Mouse (Mus musculus) small intestine, adult 2 months (tissue): Measurements from ENCODE around the gene Sesn2. TPM values are rescaled to one million over a fixed set of nuclear protein-coding genes. Genes with fewer than 3 reads are reported as not detected.
A peak's percentile ranks its signal among the peaks of the same experiment; 100 is the strongest.

ENCODE experiments used
- H3K27ac ChIP-seq: fragments of 200-500 bp; 2 replicates; pipeline ENCODE4 v1.5.1; 2012; ENCODE audit warnings: low read depth, low read length, control low read depth, inconsistent platforms; ENCODE audit not compliant: insufficient read depth
- H3K27me3 ChIP-seq: fragments of 200-500 bp; 2 replicates; pipeline ENCODE4 v1.6.1; 2012; ENCODE audit warnings: mild to moderate bottlenecking, moderate library complexity, low read length, inconsistent platforms; ENCODE audit not compliant: control insufficient read depth, insufficient read depth
- H3K36me3 ChIP-seq: fragments of 200-500 bp; 2 replicates; pipeline ENCODE4 v1.6.1; 2012; ENCODE audit warnings: mild to moderate bottlenecking, low read length, control low read depth, inconsistent platforms; ENCODE audit not compliant: control insufficient read depth, insufficient read depth
- H3K4me1 ChIP-seq: fragments of 200-500 bp; 2 replicates; pipeline ENCODE4 v1.6.1; 2012; ENCODE audit warnings: low read length, inconsistent platforms, mixed read lengths; ENCODE audit not compliant: control insufficient read depth, insufficient read depth, insufficient read length
- H3K4me3 ChIP-seq: fragments of 200-500 bp; 2 replicates; pipeline ENCODE4 v1.5.1; 2012; ENCODE audit warnings: low read depth, mild to moderate bottlenecking, control low read depth, inconsistent platforms, low read length, moderate library complexity
- CTCF ChIP-seq: fragments of 200-500 bp; IDR thresholded peaks from 2 replicates; pipeline ENCODE4 v1.5.1; 2012; ENCODE audit warnings: low read depth, mild to moderate bottlenecking, control low read depth, inconsistent platforms, low read length, moderate library complexity, mixed read lengths; ENCODE audit not compliant: insufficient replicate concordance, insufficient read length; ENCODE audit errors: extremely low read depth
- POLR2A ChIP-seq: fragments of 200-500 bp; IDR thresholded peaks from 2 replicates; pipeline ENCODE4 v1.6.1; 2012; ENCODE audit warnings: low read depth, mild to moderate bottlenecking, control low read depth, inconsistent platforms, low read length, moderate library complexity
- WGBS: fragments of 180-500 bp; shearing (Covaris S2); methylation state at CpG from one replicate; pipeline ENCODE4 v1.1.7; 2018; 5-methylcytosine and 5-hydroxymethylcytosine counted together
- polyA plus RNA-seq: library from polyadenylated mRNA; depleted of rRNA; stranded (reverse); fragments of >200 nt; gene quantifications from 2 replicates; pipeline ENCODE4 v1.2.3, GENCODE M21; 2012

Gene Sesn2
- polyA plus RNA-seq, 1 experiment = 6.7 TPM

- 87% methylated on average over 5 of the region's 5 CpGs for WGBS
- Histone ChIP-seq H3K4me1 (peaks cover 4% of the 10 kb centered on the region; the same call in 1 of the 2 replicates), H3K27me3 (no peaks in the 10 kb centered on the region), H3K4me3 (no peak overlapping the region), H3K27ac (no peak overlapping the region), H3K36me3 (peaks cover 36% of the 10 kb centered on the region)
- TF ChIP-seq CTCF = no peak
- TF ChIP-seq POLR2A = no peak
These were observed 29.2 kb upstream of the Sesn2 start for GRCm38 (mm10) chr4:132539481-132539880.

DNA sequence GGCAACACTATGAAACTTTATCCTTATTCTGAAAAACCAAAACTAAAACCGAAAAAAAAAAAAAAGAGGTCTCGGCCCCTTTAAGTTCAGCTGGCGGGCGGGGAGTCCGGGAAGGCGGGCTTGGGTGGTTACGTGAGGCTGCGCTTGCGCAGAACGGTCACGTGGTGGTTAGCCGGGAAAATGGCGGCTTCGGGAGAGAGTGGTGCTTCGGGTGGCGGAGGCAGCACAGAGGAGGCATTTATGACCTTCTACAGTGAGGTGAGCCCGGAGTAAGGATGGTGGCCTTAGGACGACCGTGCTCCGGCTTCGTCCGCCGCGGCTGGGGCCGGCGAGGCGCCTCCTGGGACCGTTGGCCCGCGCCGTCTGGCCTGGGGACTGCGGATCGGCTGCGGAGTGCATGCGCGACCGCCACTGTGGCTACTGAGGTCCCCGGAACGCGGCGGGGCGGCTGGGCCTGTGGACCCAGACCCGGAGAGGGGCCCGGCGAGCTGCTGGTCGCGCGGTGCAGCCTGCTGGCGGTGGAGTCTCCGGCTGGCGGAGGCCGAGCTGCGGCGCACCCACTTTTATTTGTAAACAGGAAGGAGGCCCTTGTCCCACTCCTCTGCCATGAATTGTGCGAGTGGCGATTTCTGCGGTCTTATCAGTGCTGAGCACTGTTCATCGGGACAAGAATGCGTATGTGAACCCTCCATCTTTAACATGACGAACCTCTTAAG is 25.3 kb upstream of the Sesn2 start, which contains the start of gene Dnajc8:
Dnajc8 (plus strand) TSS at position 145 of the 716 bp plus-strand sequence.
- H3K4me3 ChIP-seq = peak within 1 kb of the TSS; percentile 98
- H3K36me3 ChIP-seq = peaks cover 20% of the 10 kb centered on the region
- H3K27ac ChIP-seq = peak within 1 kb of the TSS; percentile 73
- peaks cover 4% of the 10 kb centered on the region; the same call in 1 of the 2 replicates for H3K4me1 ChIP-seq
- H3K27me3 ChIP-seq = no peaks in the 10 kb centered on the region
- WGBS = under 1% methylated on average over 60 of the region's 60 CpGs
- TF ChIP-seq POLR2A = peak; percentile 70; the same call in 1 of the 2 replicates
- no peak for TF ChIP-seq CTCF

- Histone ChIP-seq H3K36me3 (peaks cover 18% of the 10 kb centered on the region), H3K4me3 (peak within 1 kb of the TSS; percentile 73), H3K27me3 (no peaks in the 10 kb centered on the region), H3K4me1 (peaks cover 6% of the 10 kb centered on the region; the same call in 1 of the 2 replicates), H3K27ac (peak within 1 kb of the TSS; percentile 97)
- TF ChIP-seq CTCF (no peak), POLR2A (peak; percentile 88)
- under 1% methylated on average over 63 of the region's 63 CpGs for WGBS
These were observed 22.9 kb upstream of the Sesn2 start, which contains the start of gene Atpif1 for GRCm38 (mm10) chr4:132532981-132533916. TSS of gene Atpif1 (minus strand) at chr4:132533659.

GRCm38 (mm10) chr4:132532496-132532895 is 22.2 kb upstream of the Sesn2 start:
- TF ChIP-seq POLR2A (no peak; the same call in 1 of the 2 replicates), CTCF (no peak)
- peak overlapping the region; percentile 97 for H3K27ac ChIP-seq
- peaks cover 15% of the 10 kb centered on the region for H3K36me3 ChIP-seq
- H3K4me1 ChIP-seq = peaks cover 6% of the 10 kb centered on the region; the same call in 1 of the 2 replicates
- 2% methylated on average over 5 of the region's 5 CpGs for WGBS
- peak overlapping the region; percentile 73 for H3K4me3 ChIP-seq
- no peaks in the 10 kb centered on the region for H3K27me3 ChIP-seq

DNA sequence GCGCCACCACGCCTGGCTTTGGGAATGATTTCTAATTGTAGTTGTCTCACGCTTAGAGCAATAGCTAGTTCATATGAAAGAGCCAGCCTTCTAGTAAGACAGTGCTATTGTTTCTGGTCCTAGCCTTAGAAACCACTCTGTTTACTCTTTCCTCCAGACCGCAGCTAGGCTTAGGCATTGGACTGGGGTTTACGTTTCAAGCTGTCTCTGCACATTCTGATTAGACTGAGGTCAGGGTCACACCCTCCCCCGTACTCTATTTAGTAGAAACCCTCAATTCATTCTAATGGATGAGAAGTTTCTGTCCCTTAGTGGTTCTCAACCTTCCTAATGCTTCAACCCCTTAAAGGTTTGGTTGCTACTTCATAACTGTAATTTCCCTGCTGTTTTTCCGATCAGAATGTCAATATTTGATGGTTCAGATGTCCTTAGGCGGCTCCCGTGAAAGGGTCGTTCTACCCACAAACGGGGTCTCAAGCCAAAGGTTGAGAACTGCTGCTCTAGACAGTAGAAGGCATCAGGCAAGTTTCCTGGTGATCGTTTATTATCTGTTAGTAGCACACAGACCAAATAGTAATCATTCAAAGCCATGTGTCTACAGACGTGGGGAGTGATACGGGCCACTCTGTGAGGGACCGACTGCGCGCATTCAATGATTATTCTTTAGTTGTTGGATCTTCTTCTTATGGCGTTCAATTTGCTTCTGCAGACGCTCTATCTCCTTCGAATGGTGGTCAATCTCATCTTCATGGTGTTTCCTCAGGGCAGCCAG is 19.9 kb upstream of the Sesn2 start:
- TF ChIP-seq CTCF = no peak
- TF ChIP-seq POLR2A = no peak
- no peak overlapping the region for H3K4me3 ChIP-seq
- 88% methylated on average over 20 of the region's 20 CpGs for WGBS
- no peaks in the 10 kb centered on the region for H3K27me3 ChIP-seq
- no peak overlapping the region for H3K27ac ChIP-seq
- H3K36me3 ChIP-seq = peaks cover 15% of the 10 kb centered on the region
- H3K4me1 ChIP-seq = peaks cover 5% of the 10 kb centered on the region; the same call in 1 of the 2 replicates

DNA sequence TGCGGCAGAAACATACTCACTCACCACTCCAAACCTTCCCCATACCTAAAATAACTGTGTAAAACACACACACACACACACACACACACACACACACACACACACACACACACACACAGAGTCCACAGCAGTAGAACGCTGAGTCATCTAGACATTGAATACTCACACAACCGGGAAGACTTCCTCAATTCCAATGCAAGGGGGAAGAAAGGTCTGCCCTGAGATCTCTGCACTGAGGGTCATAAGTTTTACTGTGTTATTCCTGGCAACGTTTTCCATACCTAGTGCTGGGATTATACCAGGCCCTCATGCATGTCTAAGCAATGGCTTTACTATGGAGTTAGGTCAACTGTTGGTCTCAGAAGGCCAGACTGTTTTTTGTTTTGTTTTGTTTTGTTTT is 19.0 kb upstream of the Sesn2 start:
- 32% methylated on average over 4 of the region's 4 CpGs for WGBS

More for the DNA sequence above, 19.0 kb upstream of the Sesn2 start:
- Histone ChIP-seq H3K27me3 (no peaks in the 10 kb centered on the region), H3K36me3 (peaks cover 15% of the 10 kb centered on the region), H3K4me3 (no peak overlapping the region), H3K4me1 (peaks cover 8% of the 10 kb centered on the region; the same call in 1 of the 2 replicates), H3K27ac (peak overlapping the region; percentile 4)
- TF ChIP-seq POLR2A (no peak), CTCF (no peak)
